Mouse (Mus musculus) embryonic fibroblast, embryonic 13.5 days (primary cell): ENCODE measurements around the gene Hoxb5.

ENCODE experiments used
- CTCF ChIP-seq: IDR thresholded peaks from 2 replicates; pipeline ENCODE4 v1.5.1; 2011; ENCODE audit warnings: mild to moderate bottlenecking, control low read depth, low read length, moderate library complexity, borderline replicate concordance; ENCODE audit not compliant: insufficient read depth
- POLR2A ChIP-seq: IDR thresholded peaks from 2 replicates; pipeline ENCODE4 v1.6.1; 2011; ENCODE audit warnings: low read depth, mild to moderate bottlenecking, control low read depth, low read length, moderate library complexity

- no peak for TF ChIP-seq CTCF
- no peak for TF ChIP-seq POLR2A
Measured at GRCm38 (mm10) chr11:96280399-96281378, 22.4 kb upstream of the Hoxb5 start.
